Mouse (Mus musculus) midbrain, embryonic 16.5 days (tissue): ENCODE results near the gene Trim3. TPM values are rescaled to one million over a fixed set of nuclear protein-coding genes. Genes with fewer than 3 reads are reported as not detected.

Experiments used
- ATAC-seq: fragments of 200-750 bp; cut with Nextera tagmentation; 2 replicates; pipeline ENCODE4 v1.8.0; 2017; ENCODE audit warnings: moderate TSS enrichment
- H3K27ac ChIP-seq: fragments of 300-500 bp; sonication (generic); 2 replicates; pipeline ENCODE4 v1.5.1; 2014; ENCODE audit warnings: mild to moderate bottlenecking, low read length, mixed read lengths
- H3K27me3 ChIP-seq: fragments of 300-500 bp; sonication (generic); 2 replicates; pipeline ENCODE4 v1.6.1; 2014; ENCODE audit warnings: low read depth, low read length, mixed read lengths; ENCODE audit not compliant: control insufficient read depth, insufficient read depth
- H3K36me3 ChIP-seq: fragments of 300-500 bp; sonication (generic); 2 replicates; pipeline ENCODE4 v1.6.1; 2014; ENCODE audit warnings: mild to moderate bottlenecking, low read length, moderate library complexity, mixed read lengths; ENCODE audit not compliant: control insufficient read depth, insufficient read depth
- H3K4me1 ChIP-seq: fragments of 300-500 bp; sonication (generic); 2 replicates; pipeline ENCODE4 v1.6.1; 2014; ENCODE audit warnings: mild to moderate bottlenecking, low read length, mixed read lengths; ENCODE audit not compliant: control insufficient read depth, insufficient read depth
- H3K4me2 ChIP-seq: fragments of 300-500 bp; sonication (generic); 2 replicates; pipeline ENCODE4 v1.6.1; 2014; ENCODE audit warnings: mild to moderate bottlenecking, low read length, mixed read lengths
- H3K4me3 ChIP-seq: fragments of 300-500 bp; sonication (generic); 2 replicates; pipeline ENCODE4 v1.5.1; 2014; ENCODE audit warnings: low read depth, mild to moderate bottlenecking, low read length, moderate library complexity, mixed read lengths
- H3K9ac ChIP-seq: fragments of 300-500 bp; sonication (generic); 2 replicates; pipeline ENCODE4 v1.6.1; 2014; ENCODE audit warnings: low read depth, low read length, mixed read lengths
- H3K9me3 ChIP-seq: fragments of 300-500 bp; sonication (generic); replicated peaks from 2 replicates; pipeline ENCODE4 v1.6.1; 2014; ENCODE audit warnings: mild to moderate bottlenecking, low read length, mixed read lengths; ENCODE audit not compliant: control insufficient read depth, poor library complexity, severe bottlenecking
- WGBS: fragments of 180-500 bp; shearing (Covaris S2); extraction: QIAGEN DNeasy Blood & Tissue Kit; methylation state at CpG from one replicate; pipeline ENCODE4 v1.1.7; 2014; 5-methylcytosine and 5-hydroxymethylcytosine counted together
- polyA plus RNA-seq: library from polyadenylated mRNA; unstranded; fragments of >200 nt; fragmentation: Nextera tagmentation; extraction: Ambion mirVana; gene quantifications from 2 replicates; pipeline ENCODE4 v1.2.1, GENCODE M21; 2015

Gene Trim3
- polyA plus RNA-seq, 1 experiment from 2014 or later: 117 TPM

- 93% methylated on average over 8 of the region's 8 CpGs for WGBS
- Histone ChIP-seq H3K9me3 (no peaks in the 10 kb centered on the region), H3K36me3 (peaks cover 23% of the 10 kb centered on the region), H3K9ac (no peak overlapping the region), H3K4me3 (no peak overlapping the region), H3K27me3 (no peaks in the 10 kb centered on the region), H3K4me1 (peaks cover 21% of the 10 kb centered on the region), H3K4me2 (no peak overlapping the region), H3K27ac (no peak overlapping the region)
- ATAC-seq: no peak
These were observed 77.0 kb downstream of the Trim3 start for GRCm38 (mm10) chr7:105556406-105556805.

GRCm38 (mm10) chr7:105555571-105555970, 77.8 kb downstream of the Trim3 start:
- peak overlapping the region; percentile 80; the same call in 1 of the 2 replicates for H3K4me3 ChIP-seq
- 89% methylated on average over 10 of the region's 10 CpGs for WGBS
- peak overlapping the region; percentile 83 for H3K4me2 ChIP-seq
- H3K9ac ChIP-seq: 0 out of 2 replicates have a peak overlapping the region, but pooled peaks have one; percentile 92
- no peaks in the 10 kb centered on the region for H3K9me3 ChIP-seq
- H3K27ac ChIP-seq: no peak overlapping the region
- peaks cover 21% of the 10 kb centered on the region for H3K4me1 ChIP-seq
- no peaks in the 10 kb centered on the region for H3K27me3 ChIP-seq
- peaks cover 23% of the 10 kb centered on the region for H3K36me3 ChIP-seq
- no peak for ATAC-seq

Other genes starting within 250 kb of the Trim3 start
- gene Fam160a2, start 233.5 kb downstream of the Trim3 start, polyA plus RNA-seq: 43.7 and 50.8 TPM in 2 replicates
- gene Cnga4, start 229.0 kb downstream of the Trim3 start, polyA plus RNA-seq: 0.14 and 0.25 TPM in 2 replicates
- 6.2 and 8.5 TPM in 2 replicates for gene Cckbr, start 207.8 kb downstream of the Trim3 start, polyA plus RNA-seq
- 28.6 and 31.0 TPM in 2 replicates for gene Cavin3, start 151.3 kb downstream of the Trim3 start, polyA plus RNA-seq
- 95.2 and 104 TPM in 2 replicates for gene Smpd1, start 79.2 kb downstream of the Trim3 start, polyA plus RNA-seq
- gene Apbb1, start 51.9 kb downstream of the Trim3 start, polyA plus RNA-seq: 333 and 360 TPM in 2 replicates
- gene Hpx, start 33.4 kb downstream of the Trim3 start, polyA plus RNA-seq: 0.16 and 0.32 TPM in 2 replicates
- 127 and 131 TPM in 2 replicates for gene Timm10b, start 6.5 kb upstream of the Trim3 start, polyA plus RNA-seq
- gene Arfip2, start 6.8 kb upstream of the Trim3 start, polyA plus RNA-seq: 83.8 and 92.4 TPM in 2 replicates
- 13.6 and 14.6 TPM in 2 replicates for gene Gm45799, start 7.0 kb upstream of the Trim3 start, polyA plus RNA-seq
- 1.9 and 2.0 TPM in 2 replicates for gene Dnhd1, start 17.3 kb upstream of the Trim3 start, polyA plus RNA-seq
- gene Ilk, start 103.0 kb upstream of the Trim3 start, polyA plus RNA-seq: 183 and 192 TPM in 2 replicates
- gene Rrp8, start 103.8 kb upstream of the Trim3 start, polyA plus RNA-seq: 22.4 and 23.4 TPM in 2 replicates
- gene Taf10, start 110.8 kb upstream of the Trim3 start, polyA plus RNA-seq: 76.5 and 78.4 TPM in 2 replicates
- gene Tpp1, start 118.7 kb upstream of the Trim3 start, polyA plus RNA-seq: 32.1 and 38.6 TPM in 2 replicates
- gene Dchs1, start 154.1 kb upstream of the Trim3 start, polyA plus RNA-seq: 12.5 and 14.3 TPM in 2 replicates
- 160 TPM in 2 replicates for gene Mrpl17, start 177.5 kb upstream of the Trim3 start, polyA plus RNA-seq